20 mouse cellular contexts compared by ENCODE assay signal in the genomic region with DNA sequence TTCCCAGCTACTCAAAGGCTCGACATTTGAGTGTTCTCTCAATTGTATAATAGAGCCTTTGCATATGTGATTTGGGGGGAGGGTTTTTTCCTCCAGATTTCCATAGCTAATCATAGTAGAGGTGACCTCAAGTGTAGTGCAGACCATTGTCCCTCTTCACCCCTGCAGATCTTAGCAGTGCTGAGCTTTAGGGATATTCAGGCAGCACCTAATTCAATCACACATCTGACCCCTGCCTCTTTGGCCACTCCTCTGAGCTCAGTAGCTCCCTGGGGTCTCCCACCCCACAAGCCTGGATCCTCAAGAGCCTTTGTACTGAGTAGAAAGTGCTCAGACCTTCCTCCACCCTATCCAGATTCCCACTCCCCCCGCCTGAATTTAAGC.
DNase-seq lines count a peak whose midpoint lies in the region; ATAC-seq and TF ChIP-seq lines count a peak whose summit lies in the region.
"Had no signal": no experiment of that assay in that cellular context is flagged by ENCODE, and none has a peak within 500 bp of the region (broad histone marks: within the 10 kb centered on the region; RNA-seq: fewer than 3 reads in every experiment).

No protein-coding gene starts in this region.

- DNase-seq in midbrain, embryonic 10.5 days (ENCODE audit: low spot score) = peak; percentile 17
- DNase-seq in forebrain, embryonic 14.5 days (ENCODE audit: low spot score) = peak; percentile 28
- DNase-seq in hindbrain, postnatal 0 days (ENCODE audit: low spot score) = peak; percentile 38
- DNase-seq in cerebellum, postnatal 14 days = no peak
- DNase-seq in lung, postnatal 10 days = no peak
- DNase-seq in right cerebral cortex, postnatal 10 days (ENCODE audit: low spot score in 2 of 2) = no peak
- no peak for DNase-seq in left cerebral cortex, adult 18-20 months (ENCODE audit: low spot score in 2 of 2)
- DNase-seq: adrenal gland, adult 2 months; cerebellum, adult 9-11 months; gastrocnemius, adult 2 months; heart, postnatal 14 days; left cerebral cortex, postnatal 4 days; liver, embryonic 13.5 days; thymus, postnatal 14 days had no signal

- H3K4me1 ChIP-seq in midbrain, embryonic 10.5 days = peaks cover 25% of the 10 kb centered on the region
- H3K4me1 ChIP-seq in midbrain, embryonic 16.5 days (ENCODE audit: control insufficient read depth, insufficient read depth, low read length) = no peaks in the 10 kb centered on the region
- H3K4me1 ChIP-seq in forebrain, embryonic 14.5 days (ENCODE audit: control insufficient read depth, insufficient read depth, low read length) = 0 out of 2 replicates have a peak, but pooled peaks cover 5% of the 10 kb centered on the region
- peaks cover 8% of the 10 kb centered on the region; the same call in 1 of the 2 replicates for H3K4me1 ChIP-seq in hindbrain, postnatal 0 days (ENCODE audit: insufficient read depth, low read length)
- H3K4me1 ChIP-seq: liver, embryonic 13.5 days; stomach, embryonic 15.5 days had no signal

- TF ChIP-seq CTCF in hindbrain, postnatal 0 days (IDR thresholded peaks at IDR 0.05; ENCODE audit: low read depth) = no peak

- no peaks in the 10 kb centered on the region for H3K27me3 ChIP-seq in midbrain, embryonic 10.5 days (ENCODE audit: low read depth, poor library complexity, severe bottlenecking)
- no peaks in the 10 kb centered on the region for H3K27me3 ChIP-seq in midbrain, embryonic 16.5 days (ENCODE audit: control insufficient read depth, insufficient read depth, low read depth, low read length)
- H3K27me3 ChIP-seq in forebrain, embryonic 14.5 days (replicated peaks; ENCODE audit: control insufficient read depth, insufficient read depth, low read length) = no peaks in the 10 kb centered on the region
- H3K27me3 ChIP-seq in hindbrain, postnatal 0 days (ENCODE audit: insufficient read depth, low read length) = no peaks in the 10 kb centered on the region
- H3K27me3 ChIP-seq: liver, embryonic 13.5 days; stomach, embryonic 15.5 days had no signal

- no peak overlapping the region for H3K4me3 ChIP-seq in midbrain, embryonic 10.5 days
- H3K4me3 ChIP-seq in midbrain, embryonic 16.5 days (ENCODE audit: low read depth, low read length) = no peak overlapping the region
- H3K4me3 ChIP-seq in forebrain, embryonic 14.5 days (ENCODE audit: low read depth, low read length) = no peak overlapping the region
- no peak overlapping the region for H3K4me3 ChIP-seq in hindbrain, postnatal 0 days (ENCODE audit: low read length)
- H3K4me3 ChIP-seq: erythroblast, embryonic 14.5 days; gastrocnemius, adult 2 months; liver, embryonic 13.5 days; stomach, embryonic 15.5 days had no signal

- no peak; the same call in 1 of the 2 replicates for ATAC-seq in midbrain, embryonic 16.5 days
- peak; percentile 69 for ATAC-seq in forebrain, embryonic 14.5 days
- peak; percentile 59 for ATAC-seq in hindbrain, postnatal 0 days
- ATAC-seq: intestine, embryonic 16.5 days; lung, postnatal 0 days had no signal

- no peak overlapping the region for H3K4me2 ChIP-seq in midbrain, embryonic 16.5 days (ENCODE audit: low read length)
- H3K4me2 ChIP-seq in forebrain, embryonic 14.5 days (ENCODE audit: low read length) = no peak overlapping the region
- H3K4me2 ChIP-seq in hindbrain, postnatal 0 days (ENCODE audit: low read depth, low read length) = no peak overlapping the region
- H3K4me2 ChIP-seq: liver, embryonic 13.5 days; stomach, embryonic 15.5 days had no signal

- WGBS in midbrain, embryonic 10.5 days = 32% methylated on average over 2 of the region's 2 CpGs
- 23% methylated on average over 2 of the region's 2 CpGs for WGBS in midbrain, embryonic 16.5 days
- WGBS in forebrain, embryonic 14.5 days = 20% methylated on average over 2 of the region's 2 CpGs
- WGBS in hindbrain, postnatal 0 days = 30% methylated on average over 2 of the region's 2 CpGs

- no peaks in the 10 kb centered on the region for H3K9me3 ChIP-seq in midbrain, embryonic 10.5 days (replicated peaks)
- H3K9me3 ChIP-seq in midbrain, embryonic 16.5 days (replicated peaks; ENCODE audit: control insufficient read depth, low read length, poor library complexity, severe bottlenecking) = no peaks in the 10 kb centered on the region
- no peaks in the 10 kb centered on the region for H3K9me3 ChIP-seq in forebrain, embryonic 14.5 days (replicated peaks; ENCODE audit: control insufficient read depth, low read length)
- no peaks in the 10 kb centered on the region for H3K9me3 ChIP-seq in hindbrain, postnatal 0 days (ENCODE audit: low read length)
- H3K9me3 ChIP-seq: liver, embryonic 13.5 days; stomach, embryonic 15.5 days had no signal

- H3K27ac ChIP-seq in midbrain, embryonic 10.5 days (replicated peaks) = peak overlapping the region; percentile 76
- H3K27ac ChIP-seq in midbrain, embryonic 16.5 days (ENCODE audit: low read length) = no peak overlapping the region
- H3K27ac ChIP-seq in forebrain, embryonic 14.5 days (ENCODE audit: low read depth, low read length) = no peak overlapping the region; the same call in 1 of the 2 replicates
- H3K27ac ChIP-seq in hindbrain, postnatal 0 days = peak overlapping the region; percentile 64
- H3K27ac ChIP-seq: gastrocnemius, adult 2 months; kidney, postnatal 0 days; liver, embryonic 13.5 days; stomach, embryonic 15.5 days had no signal

- no peak overlapping the region for H3K9ac ChIP-seq in midbrain, embryonic 16.5 days (ENCODE audit: low read depth, low read length)
- H3K9ac ChIP-seq in forebrain, embryonic 14.5 days (ENCODE audit: low read length) = no peak overlapping the region
- H3K9ac ChIP-seq in hindbrain, postnatal 0 days (replicated peaks; ENCODE audit: low read length) = no peak overlapping the region
- H3K9ac ChIP-seq: liver, embryonic 13.5 days; stomach, embryonic 15.5 days had no signal

- H3K36me3 ChIP-seq in midbrain, embryonic 10.5 days = 0 out of 2 replicates have a peak, but pooled peaks cover 4% of the 10 kb centered on the region
- H3K36me3 ChIP-seq in midbrain, embryonic 16.5 days (ENCODE audit: control insufficient read depth, insufficient read depth, low read length) = 0 out of 2 replicates have a peak, but pooled peaks cover 8% of the 10 kb centered on the region
- no peaks in the 10 kb centered on the region for H3K36me3 ChIP-seq in forebrain, embryonic 14.5 days (ENCODE audit: control insufficient read depth, insufficient read depth, low read length)
- H3K36me3 ChIP-seq in hindbrain, postnatal 0 days (ENCODE audit: insufficient read depth, low read length) = no peaks in the 10 kb centered on the region
- H3K36me3 ChIP-seq: liver, embryonic 13.5 days; stomach, embryonic 15.5 days had no signal

Comparison
In these comparisons a context has a peak if more than half of its experiments do, and no peak if none do; other contexts are left out.
1. H3K27ac ChIP-seq: peak in midbrain, embryonic 10.5 days (single experiment) and hindbrain, postnatal 0 days (single experiment); none in midbrain, embryonic 16.5 days (single experiment) and forebrain, embryonic 14.5 days (single experiment).
2. DNase-seq: peak in midbrain, embryonic 10.5 days (single experiment), forebrain, embryonic 14.5 days (single experiment) and hindbrain, postnatal 0 days (single experiment); none in cerebellum, postnatal 14 days (0 of 2), lung, postnatal 10 days (single experiment), right cerebral cortex, postnatal 10 days (0 of 2) and left cerebral cortex, adult 18-20 months (0 of 2).